Mouse (Mus musculus) midbrain, embryonic 14.5 days (tissue): ENCODE results near the gene Nectin3. TPM values are rescaled to one million over a fixed set of nuclear protein-coding genes. Genes with fewer than 3 reads are reported as not detected.

Source experiments
- ATAC-seq: fragments of 200-750 bp; cut with Nextera tagmentation; 2 replicates; pipeline ENCODE4 v1.8.0; 2017; ENCODE audit warnings: moderate number of reproducible peaks, moderate library complexity; ENCODE audit not compliant: low FRiP score, low TSS enrichment
- DNase-seq: peaks from one replicate; pipeline ENCODE4 v3.0.0-alpha.2; 2015
- H3K27ac ChIP-seq: fragments of 300-500 bp; sonication (generic); replicated peaks from 2 replicates; pipeline ENCODE4 v1.5.1; 2014; ENCODE audit warnings: mild to moderate bottlenecking, low read depth, low read length, moderate library complexity
- H3K27me3 ChIP-seq: fragments of 300-500 bp; sonication (generic); 2 replicates; pipeline ENCODE4 v1.6.1; 2014; ENCODE audit warnings: low read length, control low read depth, mixed read lengths; ENCODE audit not compliant: control insufficient read depth, insufficient read depth
- H3K36me3 ChIP-seq: fragments of 300-500 bp; sonication (generic); 2 replicates; pipeline ENCODE4 v1.6.1; 2014; ENCODE audit warnings: low read length, control low read depth; ENCODE audit not compliant: control insufficient read depth, insufficient read depth
- H3K4me1 ChIP-seq: fragments of 300-500 bp; sonication (generic); 2 replicates; pipeline ENCODE4 v1.6.1; 2014; ENCODE audit warnings: mild to moderate bottlenecking, antibody characterized with exemption, low read length, control low read depth; ENCODE audit not compliant: control insufficient read depth, insufficient read depth
- H3K4me2 ChIP-seq: fragments of 300-500 bp; sonication (generic); 2 replicates; pipeline ENCODE4 v1.6.1; 2014; ENCODE audit warnings: mild to moderate bottlenecking, low read length, moderate library complexity
- H3K4me3 ChIP-seq: fragments of 300-500 bp; sonication (generic); replicated peaks from 2 replicates; pipeline ENCODE4 v1.5.1; 2014; ENCODE audit warnings: low read depth, low read length
- H3K9ac ChIP-seq: fragments of 300-500 bp; sonication (generic); replicated peaks from 2 replicates; pipeline ENCODE4 v1.6.1; 2014; ENCODE audit warnings: mild to moderate bottlenecking, low read length, moderate library complexity
- H3K9me3 ChIP-seq: fragments of 300-500 bp; sonication (generic); 2 replicates; pipeline ENCODE4 v1.6.1; 2016; ENCODE audit warnings: low read length, control low read depth, mixed read lengths; ENCODE audit not compliant: control insufficient read depth
- WGBS: fragments of 180-500 bp; shearing (Covaris S2); extraction: QIAGEN DNeasy Blood & Tissue Kit; methylation state at CpG from one replicate; pipeline ENCODE4 v1.1.7; 2014; 5-methylcytosine and 5-hydroxymethylcytosine counted together
- polyA plus RNA-seq: library from polyadenylated mRNA; unstranded; fragments of >200 nt; fragmentation: Nextera tagmentation; extraction: Ambion mirVana; gene quantifications from 2 replicates; pipeline ENCODE4 v1.2.1, GENCODE M21; 2014

Gene Nectin3
- polyA plus RNA-seq, 1 experiment from 2014 or later: 41.3 TPM

DNA sequence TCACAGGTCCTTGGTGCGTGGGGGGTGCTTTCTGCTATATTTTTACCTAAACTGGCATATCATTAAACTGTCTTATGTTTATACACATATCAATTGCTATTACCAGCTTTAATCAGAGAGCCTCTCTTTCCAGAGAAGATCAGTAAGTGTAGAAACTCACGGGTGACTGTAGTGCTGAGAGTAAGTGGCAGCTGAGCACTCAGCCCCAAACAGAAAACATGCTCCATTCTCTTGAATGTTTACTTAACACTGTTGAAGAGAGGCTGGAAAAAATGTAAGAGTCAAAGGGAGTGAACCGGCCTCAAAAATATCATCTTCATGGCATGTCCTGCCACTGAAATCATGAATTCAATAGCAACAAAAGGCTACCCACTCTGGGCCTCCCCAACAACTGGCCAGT lies 21.0 kb downstream of the Nectin3 start:
- Histone ChIP-seq H3K27ac (no peak overlapping the region), H3K9ac (no peak overlapping the region), H3K9me3 (no peaks in the 10 kb centered on the region), H3K36me3 (no peaks in the 10 kb centered on the region), H3K4me1 (no peaks in the 10 kb centered on the region), H3K27me3 (no peaks in the 10 kb centered on the region), H3K4me2 (no peak overlapping the region), H3K4me3 (no peak overlapping the region)
- 86% methylated on average over 3 of the region's 3 CpGs for WGBS
- no peak for DNase-seq
- ATAC-seq: no peak

DNA sequence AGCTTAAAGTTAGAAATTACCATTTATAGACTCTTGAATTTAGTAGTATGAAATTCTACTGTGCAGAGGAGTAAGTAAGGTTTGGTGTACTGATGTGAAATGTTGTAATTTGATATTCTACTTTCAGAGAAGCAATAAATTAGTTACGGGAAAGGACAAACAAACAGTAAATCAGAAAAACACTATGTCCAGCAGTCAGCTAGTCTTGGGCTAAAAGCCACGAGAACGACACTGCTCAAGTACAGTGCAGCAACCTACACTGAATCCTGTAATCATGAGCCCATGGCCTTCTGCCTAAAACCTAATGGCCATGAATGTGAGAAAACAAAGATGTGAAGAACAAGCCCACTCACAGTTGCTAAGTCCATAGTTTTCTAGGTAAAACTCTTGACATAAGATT lies 46.9 kb downstream of the Nectin3 start:
- ATAC-seq: no peak

DNA sequence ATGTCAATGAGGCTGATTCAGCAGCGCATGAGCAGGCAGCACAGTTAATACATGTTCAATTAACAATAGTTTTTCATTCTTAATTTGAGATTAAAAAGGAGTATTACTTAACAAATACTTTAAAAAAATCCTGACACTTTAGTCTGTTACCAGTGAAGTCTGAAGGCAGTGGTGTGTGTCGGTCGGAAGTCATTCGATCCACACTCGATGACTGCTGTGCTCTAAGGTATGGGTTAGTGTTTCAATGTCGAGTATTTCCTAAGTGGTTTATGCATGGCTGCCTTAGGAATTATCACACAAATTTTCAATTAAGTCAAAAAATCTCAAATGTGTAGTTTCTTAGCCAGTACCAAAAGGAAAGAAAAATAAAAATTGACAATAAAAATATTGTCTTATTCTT lies 49.3 kb downstream of the Nectin3 start:
- WGBS: 88% methylated on average over 6 of the region's 6 CpGs
- peaks cover 14% of the 10 kb centered on the region; the same call in 1 of the 2 replicates for H3K36me3 ChIP-seq
- no peak overlapping the region for H3K27ac ChIP-seq

More for the DNA sequence above, 46.9 kb downstream of the Nectin3 start:
- DNase-seq: no peak
- WGBS: 95% methylated on average over 3 of the region's 3 CpGs
- H3K4me3 ChIP-seq: no peak overlapping the region
- peaks cover 14% of the 10 kb centered on the region; the same call in 1 of the 2 replicates for H3K36me3 ChIP-seq
- H3K27ac ChIP-seq: no peak overlapping the region
- H3K4me2 ChIP-seq: no peak overlapping the region
- no peaks in the 10 kb centered on the region for H3K9me3 ChIP-seq
- H3K4me1 ChIP-seq: no peaks in the 10 kb centered on the region
- H3K9ac ChIP-seq: no peak overlapping the region
- no peaks in the 10 kb centered on the region for H3K27me3 ChIP-seq

DNA sequence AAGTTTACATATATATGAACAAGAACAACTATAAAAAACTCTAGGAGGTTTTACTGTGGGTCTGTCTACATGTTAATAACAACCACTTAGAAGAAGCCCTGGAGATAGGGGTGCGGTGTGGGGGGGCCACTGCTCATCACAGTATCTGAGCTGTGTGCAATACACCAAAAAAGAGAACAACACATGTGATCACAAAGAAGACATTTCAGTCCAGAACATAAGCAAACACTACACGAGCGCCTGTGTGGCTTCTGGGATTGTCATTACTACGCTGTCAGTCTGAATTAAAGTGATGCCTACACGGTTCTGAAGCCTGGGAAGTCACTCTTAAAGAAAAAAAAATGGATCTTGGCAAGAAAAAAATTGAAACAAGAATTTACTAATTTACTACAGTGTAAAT lies 67.0 kb downstream of the Nectin3 start:
- DNase-seq (peak; percentile 58), ATAC-seq (peak; percentile 53; the same call in 1 of the 2 replicates)
- H3K4me3 ChIP-seq: no peak overlapping the region
- no peaks in the 10 kb centered on the region for H3K9me3 ChIP-seq
- H3K36me3 ChIP-seq: peaks cover 7% of the 10 kb centered on the region; the same call in 1 of the 2 replicates
- no peak overlapping the region for H3K27ac ChIP-seq
- no peak overlapping the region for H3K4me2 ChIP-seq
- no peaks in the 10 kb centered on the region for H3K27me3 ChIP-seq
- H3K4me1 ChIP-seq: no peaks in the 10 kb centered on the region
- no peak overlapping the region for H3K9ac ChIP-seq
- WGBS: 32% methylated on average over 5 of the region's 5 CpGs

More for the DNA sequence above, 49.3 kb downstream of the Nectin3 start:
- ATAC-seq: no peak
- Histone ChIP-seq H3K9ac (no peak overlapping the region), H3K4me1 (no peaks in the 10 kb centered on the region), H3K4me2 (no peak overlapping the region), H3K9me3 (no peaks in the 10 kb centered on the region), H3K27me3 (no peaks in the 10 kb centered on the region), H3K4me3 (no peak overlapping the region)
- no peak for DNase-seq

DNA sequence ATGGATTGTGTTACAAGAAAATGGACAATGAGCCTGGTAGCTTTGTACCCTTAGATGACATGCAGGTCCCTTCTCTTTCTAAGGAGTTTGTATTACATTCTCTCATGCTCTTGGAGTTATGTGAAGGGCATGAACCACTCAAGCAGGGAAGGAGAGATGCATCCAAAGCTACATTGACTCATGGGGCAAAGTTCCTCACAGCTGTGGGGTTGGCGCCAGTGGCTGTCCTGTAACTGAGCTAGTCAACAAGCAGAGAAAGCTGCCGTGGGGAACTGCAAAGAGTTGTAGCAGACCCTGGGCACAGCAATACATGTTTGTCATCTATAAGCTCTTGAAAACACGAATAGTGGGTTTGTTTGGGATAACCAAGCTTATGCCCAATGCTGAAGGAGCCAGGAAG lies 82.1 kb downstream of the Nectin3 start:
- ATAC-seq (no peak), DNase-seq (no peak)
- H3K36me3 ChIP-seq: 0 out of 2 replicates have a peak, but pooled peaks cover 4% of the 10 kb centered on the region
- WGBS: 95% methylated on average over 3 of the region's 3 CpGs
- H3K4me2 ChIP-seq: no peak overlapping the region
- 0 out of 2 replicates have a peak, but pooled peaks cover 4% of the 10 kb centered on the region for H3K4me1 ChIP-seq
- no peaks in the 10 kb centered on the region for H3K27me3 ChIP-seq
- H3K9me3 ChIP-seq: no peaks in the 10 kb centered on the region
- H3K27ac ChIP-seq: no peak overlapping the region
- H3K9ac ChIP-seq: no peak overlapping the region
- H3K4me3 ChIP-seq: no peak overlapping the region

DNA sequence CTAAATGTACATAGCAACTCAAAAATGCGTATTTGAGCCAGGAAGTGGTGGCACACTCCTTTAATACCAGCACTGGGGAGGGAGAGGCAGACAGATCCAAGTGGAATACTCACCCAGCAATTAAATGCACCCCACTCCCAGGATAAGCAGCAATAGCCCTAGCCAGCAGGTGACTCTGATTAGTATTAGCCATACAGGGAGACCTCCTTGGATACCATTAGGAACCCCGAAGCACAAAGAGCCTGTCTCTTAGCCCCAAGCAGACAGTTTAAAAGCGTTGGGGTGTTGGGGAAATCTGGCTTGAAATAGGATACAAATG lies 87.6 kb downstream of the Nectin3 start:
- DNase-seq (no peak), ATAC-seq (no peak)
- WGBS: 38% methylated on average over 3 of the region's 3 CpGs
- no peaks in the 10 kb centered on the region for H3K27me3 ChIP-seq
- no peak overlapping the region for H3K9ac ChIP-seq
- no peak overlapping the region for H3K4me3 ChIP-seq
- H3K4me1 ChIP-seq: peaks cover 7% of the 10 kb centered on the region; the same call in 1 of the 2 replicates
- no peaks in the 10 kb centered on the region for H3K36me3 ChIP-seq
- H3K4me2 ChIP-seq: no peak overlapping the region
- H3K9me3 ChIP-seq: no peaks in the 10 kb centered on the region
- H3K27ac ChIP-seq: 0 out of 2 replicates have a peak overlapping the region, but pooled peaks have one; percentile 0

DNA sequence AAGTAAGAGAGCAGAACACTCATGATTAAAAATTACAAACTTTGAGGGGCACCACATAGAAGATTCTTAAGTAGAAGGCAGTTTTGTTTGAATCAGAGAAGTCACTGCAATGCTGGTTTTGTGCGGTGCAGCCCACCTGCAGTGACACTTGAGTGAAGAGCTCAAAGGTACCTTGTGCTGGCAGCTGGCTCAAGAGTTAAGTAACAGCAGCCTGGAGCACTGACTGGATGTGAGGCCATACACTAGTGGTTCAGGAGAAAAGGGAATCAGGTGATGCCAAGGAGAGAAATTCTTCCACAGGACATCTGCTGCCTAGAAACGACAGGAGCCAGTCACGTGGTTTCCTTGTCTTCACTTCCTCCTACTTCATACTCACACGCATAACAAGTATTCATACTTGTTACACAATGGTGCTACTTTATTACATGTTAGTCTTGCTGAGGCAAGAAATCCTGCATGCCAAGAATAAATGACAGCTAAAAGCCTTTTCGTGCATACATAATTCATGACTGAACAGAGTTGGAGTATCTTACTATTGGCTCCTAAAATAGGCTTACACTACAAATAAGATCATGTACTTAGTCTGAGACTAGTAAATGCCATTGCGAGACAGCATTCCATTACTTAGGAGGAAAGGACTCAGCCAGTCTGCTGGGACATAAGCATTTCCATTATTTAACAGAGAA lies 88.1 kb downstream of the Nectin3 start:
- ATAC-seq: 0 out of 2 replicates have a peak, but pooled peaks have one; percentile 12
- H3K4me3 ChIP-seq: no peak overlapping the region
- peak; percentile 19 for DNase-seq
- H3K27ac ChIP-seq: 0 out of 2 replicates have a peak overlapping the region, but pooled peaks have one; percentile 0
- 66% methylated on average over 6 of the region's 6 CpGs for WGBS
- no peaks in the 10 kb centered on the region for H3K36me3 ChIP-seq
- no peak overlapping the region for H3K4me2 ChIP-seq
- no peak overlapping the region for H3K9ac ChIP-seq
- H3K9me3 ChIP-seq: no peaks in the 10 kb centered on the region
- peaks cover 7% of the 10 kb centered on the region; the same call in 1 of the 2 replicates for H3K4me1 ChIP-seq
- no peaks in the 10 kb centered on the region for H3K27me3 ChIP-seq

DNA sequence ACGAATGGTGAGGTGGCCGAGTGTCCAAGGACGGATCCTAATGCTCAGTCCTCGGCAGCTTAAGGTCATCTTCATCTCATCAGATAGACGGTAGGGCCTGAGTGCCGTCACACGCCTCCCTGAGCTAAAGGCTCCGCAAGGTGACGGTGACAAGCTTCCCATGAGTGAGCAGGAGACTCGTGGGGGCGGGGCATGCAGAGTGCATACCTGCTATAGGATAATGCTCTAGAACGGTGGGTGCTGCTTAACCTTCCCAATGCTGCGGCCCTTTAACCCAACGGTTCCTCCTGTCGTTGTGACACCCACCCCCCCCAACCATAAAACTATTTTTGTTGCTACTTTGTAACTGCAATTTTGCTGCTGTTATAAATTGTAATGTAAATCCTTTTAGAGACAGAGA lies 90.3 kb downstream of the Nectin3 start:
- Histone ChIP-seq H3K4me2 (no peak overlapping the region), H3K36me3 (no peaks in the 10 kb centered on the region), H3K4me3 (no peak overlapping the region), H3K9ac (no peak overlapping the region), H3K9me3 (no peaks in the 10 kb centered on the region), H3K27me3 (no peaks in the 10 kb centered on the region), H3K4me1 (peaks cover 7% of the 10 kb centered on the region; the same call in 1 of the 2 replicates), H3K27ac (no peak overlapping the region)
- 96% methylated on average over 15 of the region's 15 CpGs for WGBS
- DNase-seq: no peak
- no peak for ATAC-seq
